Mouse (Mus musculus): ENCODE measurements around the gene Tspan5.

GRCm38 (mm10) chr3:138743061-138743671 lies 1.2 kb downstream of the Tspan5 start:
- TF ChIP-seq CTCF (IDR thresholded peaks at IDR 0.05; ENCODE audit: extremely low read depth, insufficient read length, insufficient replicate concordance, low read depth, low read length) (no peak), POLR2A (IDR thresholded peaks at IDR 0.05; ENCODE audit: low read depth, low read length) (0 out of 2 replicates have a peak, but pooled peaks have one; percentile 7)
